In genomic region chr3:135485900-135486241, GRCm38 (mm10) we compare ENCODE assay signal across 8 mouse cellular contexts. TPM values are rescaled to one million over a fixed set of nuclear protein-coding genes. Genes with fewer than 3 reads are reported as not detected.
DNase-seq lines count a peak whose midpoint lies in the region; ATAC-seq and TF ChIP-seq lines count a peak whose summit lies in the region.

No protein-coding gene starts in this region.

- no peaks in the 10 kb centered on the region for H3K36me3 ChIP-seq in embryonic facial prominence, embryonic 12.5 days
- H3K36me3 ChIP-seq in limb, embryonic 10.5 days = no peaks in the 10 kb centered on the region
- no peaks in the 10 kb centered on the region for H3K36me3 ChIP-seq in neural tube, embryonic 15.5 days

- no peak for ATAC-seq in embryonic facial prominence, embryonic 12.5 days (ENCODE audit: insufficient number of reproducible peaks, insufficient read depth, low FRiP score, low TSS enrichment)
- peak; percentile 21; the same call in 1 of the 2 replicates for ATAC-seq in neural tube, embryonic 15.5 days (ENCODE audit: low FRiP score)

- peaks cover 2% of the 10 kb centered on the region for H3K4me1 ChIP-seq in lung, adult 2 months (ENCODE audit: control insufficient read depth, insufficient read depth, low read length)
- H3K4me1 ChIP-seq in embryonic facial prominence, embryonic 12.5 days = no peaks in the 10 kb centered on the region
- H3K4me1 ChIP-seq in limb, embryonic 10.5 days = peaks cover 13% of the 10 kb centered on the region
- peaks cover 4% of the 10 kb centered on the region; the same call in 1 of the 2 replicates for H3K4me1 ChIP-seq in neural tube, embryonic 15.5 days

- peak overlapping the region; percentile 52 for H3K9ac ChIP-seq in embryonic facial prominence, embryonic 12.5 days
- H3K9ac ChIP-seq in neural tube, embryonic 15.5 days (replicated peaks) = peak overlapping the region; percentile 65

- peak overlapping the region; percentile 91 for H3K4me3 ChIP-seq in lung, adult 2 months (replicated peaks; ENCODE audit: extremely low read depth, low read depth, low read length)
- peak overlapping the region; percentile 59 for H3K4me3 ChIP-seq in embryonic facial prominence, embryonic 12.5 days
- H3K4me3 ChIP-seq in limb, embryonic 10.5 days = peak overlapping the region; percentile 59
- H3K4me3 ChIP-seq in neural tube, embryonic 15.5 days (replicated peaks) = peak overlapping the region; percentile 61

- TF ChIP-seq POLR2A in lung, adult 2 months (IDR thresholded peaks at IDR 0.05; ENCODE audit: borderline replicate concordance, extremely low read depth, low read depth, low read length) = no peak

- H3K9me3 ChIP-seq in embryonic facial prominence, embryonic 12.5 days = no peaks in the 10 kb centered on the region
- no peaks in the 10 kb centered on the region for H3K9me3 ChIP-seq in limb, embryonic 10.5 days (replicated peaks)
- H3K9me3 ChIP-seq in neural tube, embryonic 15.5 days (replicated peaks) = no peaks in the 10 kb centered on the region

- H3K4me2 ChIP-seq in embryonic facial prominence, embryonic 12.5 days (replicated peaks) = peak overlapping the region; percentile 97
- H3K4me2 ChIP-seq in neural tube, embryonic 15.5 days = peak overlapping the region; percentile 81

- WGBS in lung, adult 2 months = 3% methylated on average over 9 of the region's 9 CpGs
- 16% methylated on average over 9 of the region's 9 CpGs for WGBS in embryonic facial prominence, embryonic 12.5 days
- WGBS in limb, embryonic 10.5 days = 22% methylated on average over 9 of the region's 9 CpGs
- WGBS in neural tube, embryonic 15.5 days = 20% methylated on average over 9 of the region's 9 CpGs

- no peak overlapping the region for H3K27ac ChIP-seq in embryonic facial prominence, embryonic 12.5 days
- H3K27ac ChIP-seq in limb, embryonic 10.5 days = peak overlapping the region; percentile 62
- no peak overlapping the region; the same call in 1 of the 2 replicates for H3K27ac ChIP-seq in neural tube, embryonic 15.5 days (replicated peaks)

- no peak for DNase-seq in lung, adult 2 months
- DNase-seq in lung, postnatal 4 days = no peak
- DNase-seq in limb, embryonic 10.5 days (ENCODE audit: low spot score) = no peak
- no peak for DNase-seq in thymus, postnatal 10 days (ENCODE audit: low spot score in 2 of 2)
- no peak for DNase-seq in adrenal gland, adult 18-20 months (ENCODE audit: low spot score in 2 of 2)
- no peak for DNase-seq in cerebellum, postnatal 25 days

- 0 out of 2 replicates have a peak, but pooled peaks cover 4% of the 10 kb centered on the region for H3K27me3 ChIP-seq in embryonic facial prominence, embryonic 12.5 days
- H3K27me3 ChIP-seq in limb, embryonic 10.5 days (ENCODE audit: low read depth, poor library complexity, severe bottlenecking) = peaks cover 31% of the 10 kb centered on the region
- peaks cover 2% of the 10 kb centered on the region; the same call in 1 of the 2 replicates for H3K27me3 ChIP-seq in neural tube, embryonic 15.5 days (replicated peaks)

- TF ChIP-seq CTCF in lung, adult 2 months (IDR thresholded peaks at IDR 0.05; ENCODE audit: insufficient read depth, low read length) = no peak

RNA-seq across cellular contexts. Expression of gene Manba, which starts 0.5 kb away (rescaled TPM):
- polyA plus RNA-seq in lung, adult 2 months (2012; rRNA removed) = 6.3 and 9.8 TPM in 2 replicates
- 5.1 TPM in 2 replicates for polyA plus RNA-seq in embryonic facial prominence, embryonic 12.5 days (2016; fragmentation: Nextera tagmentation; extraction: Ambion mirVana)
- 1.9 and 2.5 TPM in 2 replicates for polyA plus RNA-seq in limb, embryonic 10.5 days (2016; fragmentation: Nextera tagmentation; extraction: Ambion mirVana)
- polyA plus RNA-seq in neural tube, embryonic 15.5 days (2015; fragmentation: Nextera tagmentation; extraction: Ambion mirVana) = 7.4 and 8.8 TPM in 2 replicates
- 10 to 100 TPM; 10.9 to 11.7 TPM for total RNA-seq in adrenal gland, adult 18-20 months (2021)

RNA-seq across cellular contexts. Expression of gene Ube2d3, which starts 47.9 kb away (rescaled TPM):
- polyA plus RNA-seq in lung, adult 2 months (2012; rRNA removed) = 287 and 312 TPM in 2 replicates
- 469 and 505 TPM in 2 replicates for polyA plus RNA-seq in embryonic facial prominence, embryonic 12.5 days (2016; fragmentation: Nextera tagmentation; extraction: Ambion mirVana)
- polyA plus RNA-seq in limb, embryonic 10.5 days (2016; fragmentation: Nextera tagmentation; extraction: Ambion mirVana) = 530 and 546 TPM in 2 replicates
- 331 and 389 TPM in 2 replicates for polyA plus RNA-seq in neural tube, embryonic 15.5 days (2015; fragmentation: Nextera tagmentation; extraction: Ambion mirVana)
- total RNA-seq in adrenal gland, adult 18-20 months (2021) = 100 to 1,000 TPM; 391 to 441 TPM
